Mouse (Mus musculus) retina, postnatal 1 day (tissue): Measurements from ENCODE around the gene Olfr749.
A peak's percentile ranks its signal among the peaks of the same experiment; 100 is the strongest.
"Not testable (repeated sequence)": the region's sequence is repeated elsewhere in the genome, so short reads cannot be mapped to it uniquely, and the experiment has no call there.

ENCODE experiments used
- DNase-seq: peaks from one replicate; pipeline ENCODE4 v3.0.0-alpha.2; 2012

The Olfr749 gene

GRCm38 (mm10) chr14:50744994-50745393 lies at the start of gene Olfr749:
Gene Olfr749 (minus strand): TSS chr14:50745094.
- DNase-seq = no peak

GRCm38 (mm10) chr14:50788157-50788556 lies 43.3 kb upstream of the Olfr749 start:
- peak; percentile 35 for DNase-seq

- peak; percentile 95 for DNase-seq
These were observed 40.4 kb upstream of the Olfr749 start, which contains the start of gene Ttc5 for GRCm38 (mm10) chr14:50785251-50785637. Gene Ttc5 (minus strand): TSS chr14:50785519.

GRCm38 (mm10) chr14:50784391-50785250 lies 39.7 kb upstream of the Olfr749 start:
- DNase-seq = no peak

GRCm38 (mm10) chr14:50782166-50782565 lies 37.3 kb upstream of the Olfr749 start:
- no peak for DNase-seq

- no peak for DNase-seq
These were observed 26.4 kb upstream of the Olfr749 start for GRCm38 (mm10) chr14:50771342-50771741.

- DNase-seq = no peak
These were observed 20.8 kb upstream of the Olfr749 start for GRCm38 (mm10) chr14:50765736-50766135.

- DNase-seq = peak; percentile 9
These were observed 13.7 kb upstream of the Olfr749 start for GRCm38 (mm10) chr14:50758416-50759085.

- no peak for DNase-seq
These were observed 3.3 kb downstream of the Olfr749 start for GRCm38 (mm10) chr14:50741584-50741983.

- no peak for DNase-seq
These were observed 4.6 kb downstream of the Olfr749 start for GRCm38 (mm10) chr14:50740334-50740733.

- not testable (repeated sequence) for DNase-seq
These were observed 22.5 kb downstream of the Olfr749 start for GRCm38 (mm10) chr14:50722371-50722770.

- not testable (repeated sequence) for DNase-seq
These were observed 25.0 kb downstream of the Olfr749 start for GRCm38 (mm10) chr14:50719875-50720274.

GRCm38 (mm10) chr14:50707073-50707472 lies 37.8 kb downstream of the Olfr749 start, which contains the start of gene Olfr748:
Gene Olfr748 (plus strand): TSS chr14:50707373.
- DNase-seq = no peak

- DNase-seq = no peak
These were observed 51.8 kb downstream of the Olfr749 start, which contains the start of gene Olfr747 for GRCm38 (mm10) chr14:50693106-50693505. Gene Olfr747 (minus strand): TSS chr14:50693206.
